Mouse (Mus musculus): Measurements from ENCODE around the gene Pgap1. TPM values are rescaled to one million over a fixed set of nuclear protein-coding genes. Genes with fewer than 3 reads are reported as not detected.
A peak's percentile ranks its signal among the peaks of the same experiment; 100 is the strongest.

Pgap1 gene
- total and polyA plus RNA-seq, 3 experiments, result 0.72 to 3.8 (median 3.6) TPM

GRCm38 (mm10) chr1:54587076-54587475 is 29.6 kb upstream of the Pgap1 start:
- Histone ChIP-seq H3K27me3 (ENCODE audit: control insufficient read depth, insufficient read depth, low read length) (no peaks in the 10 kb centered on the region), H3K9ac (ENCODE audit: low read depth, low read length) (no peak overlapping the region), H3K4me1 (ENCODE audit: control insufficient read depth, insufficient read depth, low read length) (no peaks in the 10 kb centered on the region), H3K36me3 (ENCODE audit: control insufficient read depth, insufficient read depth, low read length) (no peaks in the 10 kb centered on the region), H3K4me3 (no peak overlapping the region), H3K27ac (no peak overlapping the region), H3K79me2 (replicated peaks; ENCODE audit: control insufficient read depth, insufficient read depth, low read length) (no peaks in the 10 kb centered on the region)
- WGBS, result 89% methylated on average over 5 of the region's 5 CpGs
- TF ChIP-seq CTCF (IDR thresholded peaks at IDR 0.05) (no peak), EP300 (IDR thresholded peaks at IDR 0.05; ENCODE audit: insufficient read depth, low read depth, low read length) (no peak), POLR2A (IDR thresholded peaks at IDR 0.05; ENCODE audit: insufficient read depth, low read depth, low read length) (no peak)
- intact Hi-C loops (cut with DNase I), result no loop called here
- DNase-seq, result no peak

- H3K27ac ChIP-seq, result no peak overlapping the region
- TF ChIP-seq POLR2A (IDR thresholded peaks at IDR 0.05; ENCODE audit: insufficient read depth, low read depth, low read length), result no peak
- TF ChIP-seq CTCF (IDR thresholded peaks at IDR 0.05), result no peak
- TF ChIP-seq EP300 (IDR thresholded peaks at IDR 0.05; ENCODE audit: insufficient read depth, low read depth, low read length), result no peak
- H3K36me3 ChIP-seq (ENCODE audit: control insufficient read depth, insufficient read depth, low read length), result no peaks in the 10 kb centered on the region
- no peaks in the 10 kb centered on the region for H3K4me1 ChIP-seq (ENCODE audit: control insufficient read depth, insufficient read depth, low read length)
- no peak for DNase-seq
- no peaks in the 10 kb centered on the region for H3K27me3 ChIP-seq (ENCODE audit: control insufficient read depth, insufficient read depth, low read length)
- 60% methylated on average over 5 of the region's 5 CpGs for WGBS
- intact Hi-C loops (cut with DNase I), result no loop called here
- H3K4me3 ChIP-seq, result no peak overlapping the region
- H3K79me2 ChIP-seq (replicated peaks; ENCODE audit: control insufficient read depth, insufficient read depth, low read length), result no peaks in the 10 kb centered on the region
- no peak overlapping the region for H3K9ac ChIP-seq (ENCODE audit: low read depth, low read length)
These were observed 28.6 kb upstream of the Pgap1 start for GRCm38 (mm10) chr1:54585971-54586555.

GRCm38 (mm10) chr1:54585278-54585846 is 27.9 kb upstream of the Pgap1 start:
- Histone ChIP-seq H3K27me3 (ENCODE audit: control insufficient read depth, insufficient read depth, low read length) (no peaks in the 10 kb centered on the region), H3K4me3 (no peak overlapping the region), H3K4me1 (ENCODE audit: control insufficient read depth, insufficient read depth, low read length) (no peaks in the 10 kb centered on the region), H3K79me2 (replicated peaks; ENCODE audit: control insufficient read depth, insufficient read depth, low read length) (no peaks in the 10 kb centered on the region), H3K36me3 (ENCODE audit: control insufficient read depth, insufficient read depth, low read length) (no peaks in the 10 kb centered on the region), H3K9ac (ENCODE audit: low read depth, low read length) (no peak overlapping the region), H3K27ac (no peak overlapping the region)
- TF ChIP-seq EP300 (IDR thresholded peaks at IDR 0.05; ENCODE audit: insufficient read depth, low read depth, low read length) (no peak), POLR2A (IDR thresholded peaks at IDR 0.05; ENCODE audit: insufficient read depth, low read depth, low read length) (no peak), CTCF (IDR thresholded peaks at IDR 0.05) (no peak)
- peak in 1 of 2 experiments; percentile 18 for DNase-seq
- intact Hi-C loops (cut with DNase I), result no loop called here
- 40% methylated on average over 9 of the region's 9 CpGs for WGBS

GRCm38 (mm10) chr1:54584588-54585277 is 27.2 kb upstream of the Pgap1 start:
- Histone ChIP-seq H3K4me3 (no peak overlapping the region), H3K9ac (ENCODE audit: low read depth, low read length) (no peak overlapping the region), H3K27ac (no peak overlapping the region), H3K4me1 (ENCODE audit: control insufficient read depth, insufficient read depth, low read length) (no peaks in the 10 kb centered on the region), H3K79me2 (replicated peaks; ENCODE audit: control insufficient read depth, insufficient read depth, low read length) (no peaks in the 10 kb centered on the region), H3K36me3 (ENCODE audit: control insufficient read depth, insufficient read depth, low read length) (no peaks in the 10 kb centered on the region), H3K27me3 (ENCODE audit: control insufficient read depth, insufficient read depth, low read length) (no peaks in the 10 kb centered on the region)
- 56% methylated on average over 2 of the region's 2 CpGs for WGBS
- DNase-seq, result no peak
- TF ChIP-seq CTCF (IDR thresholded peaks at IDR 0.05), result no peak
- TF ChIP-seq EP300 (IDR thresholded peaks at IDR 0.05; ENCODE audit: insufficient read depth, low read depth, low read length), result no peak
- TF ChIP-seq POLR2A (IDR thresholded peaks at IDR 0.05; ENCODE audit: insufficient read depth, low read depth, low read length), result no peak
- intact Hi-C loops (cut with DNase I), result no loop called here

GRCm38 (mm10) chr1:54578358-54579184 is 21.1 kb upstream of the Pgap1 start:
- H3K27ac ChIP-seq, result no peak overlapping the region
- intact Hi-C loops (cut with DNase I), result no loop called here

More at GRCm38 (mm10) chr1:54578358-54579184, 21.1 kb upstream of the Pgap1 start:
- TF ChIP-seq EP300 (IDR thresholded peaks at IDR 0.05; ENCODE audit: insufficient read depth, low read depth, low read length) (no peak), CTCF (IDR thresholded peaks at IDR 0.05) (no peak), POLR2A (IDR thresholded peaks at IDR 0.05; ENCODE audit: insufficient read depth, low read depth, low read length) (no peak)
- Histone ChIP-seq H3K4me3 (no peak overlapping the region), H3K4me1 (ENCODE audit: control insufficient read depth, insufficient read depth, low read length) (no peaks in the 10 kb centered on the region), H3K36me3 (ENCODE audit: control insufficient read depth, insufficient read depth, low read length) (no peaks in the 10 kb centered on the region), H3K27me3 (ENCODE audit: control insufficient read depth, insufficient read depth, low read length) (no peaks in the 10 kb centered on the region), H3K9ac (ENCODE audit: low read depth, low read length) (no peak overlapping the region), H3K79me2 (replicated peaks; ENCODE audit: control insufficient read depth, insufficient read depth, low read length) (no peaks in the 10 kb centered on the region)
- DNase-seq, result no peak
- 65% methylated on average over 8 of the region's 8 CpGs for WGBS

All from heart, adult 2 months (tissue).